Mouse (Mus musculus) Muller cell, postnatal 12 days (primary cell): ENCODE results near the gene Tph1.
"Not testable (repeated sequence)": the region's sequence is repeated elsewhere in the genome, so short reads cannot be mapped to it uniquely, and the experiment has no call there.

Experiments used
- DNase-seq: peaks from one replicate; pipeline ENCODE4 v3.0.0-alpha.2; 2015; ENCODE audit errors: inconsistent ontology term

Gene Tph1

GRCm38 (mm10) chr7:46672160-46672672, at the start of gene Tph1:
Gene Tph1, minus strand, starts transcription at chr7:46672537.
- DNase-seq, result peak; percentile 21

GRCm38 (mm10) chr7:46720460-46720859, 48.1 kb upstream of the Tph1 start:
- DNase-seq, result no peak

DNA sequence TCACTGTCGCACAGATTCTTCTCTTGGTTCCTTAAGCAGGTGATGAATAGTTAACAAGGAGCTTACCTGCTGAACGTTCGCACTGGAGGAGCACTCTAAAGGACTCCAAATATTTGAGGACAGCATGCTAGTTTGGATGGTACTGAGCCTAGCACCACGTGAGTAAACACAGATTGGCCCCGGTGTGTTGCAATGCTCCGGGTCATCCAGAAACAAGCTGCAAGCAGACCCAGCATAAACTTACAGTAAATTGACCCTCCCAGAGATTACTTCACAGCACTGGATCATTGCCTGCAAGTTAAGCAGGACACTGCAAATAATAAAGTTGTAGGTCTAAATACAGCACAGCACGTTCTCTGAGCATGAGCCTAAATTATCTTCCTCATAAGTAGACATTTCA, 47.2 kb upstream of the Tph1 start:
- no peak for DNase-seq

DNA sequence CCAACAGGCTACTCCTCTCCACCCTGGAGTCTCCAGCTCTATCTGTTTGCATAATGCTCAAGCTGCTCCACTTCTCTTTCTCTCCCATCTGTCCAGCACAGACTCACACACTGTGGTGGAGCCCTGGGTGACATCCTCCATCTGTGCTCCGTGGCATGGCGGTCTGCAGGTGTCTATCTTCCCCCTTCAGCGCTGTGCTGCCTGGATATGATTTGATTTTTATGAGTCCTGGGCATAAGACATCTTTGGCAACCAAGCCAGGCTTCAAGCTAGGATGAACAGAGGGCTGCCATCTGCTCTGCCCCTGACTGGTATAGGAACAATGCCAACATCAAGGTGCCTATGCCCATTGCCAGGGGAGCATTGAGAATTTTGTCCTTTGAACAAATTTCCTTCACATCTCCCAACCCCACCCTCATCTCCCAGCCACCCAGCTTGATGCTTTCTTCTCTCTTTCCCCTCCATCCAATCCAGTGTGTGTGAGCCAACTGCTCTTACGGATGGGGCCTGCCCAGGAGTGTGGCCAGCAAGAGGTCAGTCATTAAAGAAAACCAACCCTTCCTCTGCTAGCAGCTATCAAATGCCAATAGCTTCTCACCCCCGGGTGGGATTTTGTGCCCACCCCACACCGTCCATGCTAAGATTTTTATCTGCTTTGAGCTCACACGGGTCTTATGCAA, 46.4 kb upstream of the Tph1 start:
- no peak for DNase-seq

DNA sequence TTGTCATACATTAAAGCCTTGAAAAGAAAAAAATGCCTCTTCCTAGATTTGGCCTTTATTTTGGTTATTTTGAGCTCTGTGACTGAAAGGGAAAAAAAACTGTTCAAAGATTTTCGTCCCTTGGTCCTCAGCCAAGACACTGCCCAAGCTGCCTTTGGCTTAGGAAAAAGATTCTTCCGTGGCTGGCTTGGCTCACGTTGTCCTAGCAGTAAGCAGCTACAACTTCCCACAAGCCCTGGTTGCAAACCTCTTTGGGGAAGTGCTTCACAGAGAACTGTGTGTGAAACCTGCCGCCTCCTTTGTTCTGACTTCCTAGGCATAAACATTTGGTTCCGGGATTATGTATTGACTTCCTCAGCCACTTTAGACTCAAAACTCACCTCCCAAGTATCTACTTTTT, 44.6 kb upstream of the Tph1 start:
- peak; percentile 4 for DNase-seq

GRCm38 (mm10) chr7:46715600-46715999, 43.3 kb upstream of the Tph1 start, which contains the start of gene Saa3:
Gene Saa3, minus strand, starts transcription at chr7:46715700.
- DNase-seq, result no peak

DNA sequence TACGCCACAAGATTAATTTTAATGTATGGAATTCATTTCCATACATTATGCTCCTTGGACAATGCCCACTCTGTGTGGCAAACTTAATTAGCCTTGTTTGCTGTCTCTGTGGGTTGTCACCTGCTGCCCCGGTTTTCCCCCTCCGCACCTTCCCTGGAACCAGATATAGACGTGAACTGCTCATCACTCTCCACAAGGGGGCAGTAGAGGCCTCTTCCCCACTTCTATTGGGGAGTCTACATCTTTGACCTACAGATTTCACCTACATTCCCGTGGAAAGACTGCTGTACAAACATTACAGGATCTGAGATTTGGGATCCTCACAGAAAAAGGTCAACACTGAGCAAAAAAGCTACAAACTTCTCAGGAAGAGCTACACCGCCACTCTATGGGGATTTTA, 42.2 kb upstream of the Tph1 start:
- DNase-seq, result peak; percentile 54

DNA sequence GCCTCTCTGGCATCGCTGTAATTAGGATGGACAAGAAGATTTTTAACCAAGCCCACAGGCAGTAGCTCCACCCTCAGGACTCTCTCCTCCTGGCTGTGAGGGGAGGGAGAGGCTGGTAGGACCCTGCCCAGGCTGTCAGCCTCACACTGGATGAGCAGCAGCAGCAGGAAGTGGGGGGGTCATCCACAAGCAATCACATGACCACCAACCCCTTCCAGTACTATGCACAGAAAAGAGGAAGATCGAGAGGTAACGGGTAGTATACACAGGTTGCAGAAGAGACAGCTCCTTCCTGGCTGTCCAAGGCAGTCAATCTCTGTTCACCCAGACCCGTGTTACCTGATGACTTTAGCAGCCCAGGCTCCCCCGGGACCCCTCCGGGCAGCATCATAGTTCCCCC, 39.9 kb upstream of the Tph1 start:
- DNase-seq, result no peak

- peak; percentile 93 for DNase-seq
These were observed 38.1 kb upstream of the Tph1 start, which contains the start of gene Saal1 for GRCm38 (mm10) chr7:46710390-46710844. Gene Saal1, minus strand, starts transcription at chr7:46710680.

GRCm38 (mm10) chr7:46700521-46701025, 28.2 kb upstream of the Tph1 start:
- no peak for DNase-seq

DNA sequence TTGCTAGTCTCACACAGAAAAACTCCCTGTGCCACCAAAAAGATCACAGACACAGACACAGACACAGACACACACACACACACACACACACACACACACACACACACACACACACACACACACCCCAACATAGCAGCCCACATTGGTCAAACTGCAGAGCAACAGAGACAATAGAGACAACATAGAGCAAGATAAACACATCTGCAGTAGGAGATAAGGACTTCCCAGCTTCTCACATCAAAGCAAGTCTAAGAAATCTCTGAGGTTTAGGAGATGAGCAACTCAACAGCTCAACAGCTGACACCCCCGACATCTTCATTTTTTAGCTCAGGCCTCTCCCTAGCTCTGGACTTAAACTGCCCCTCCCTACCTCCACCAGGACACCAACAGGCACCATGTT, 24.4 kb upstream of the Tph1 start:
- no peak for DNase-seq

DNA sequence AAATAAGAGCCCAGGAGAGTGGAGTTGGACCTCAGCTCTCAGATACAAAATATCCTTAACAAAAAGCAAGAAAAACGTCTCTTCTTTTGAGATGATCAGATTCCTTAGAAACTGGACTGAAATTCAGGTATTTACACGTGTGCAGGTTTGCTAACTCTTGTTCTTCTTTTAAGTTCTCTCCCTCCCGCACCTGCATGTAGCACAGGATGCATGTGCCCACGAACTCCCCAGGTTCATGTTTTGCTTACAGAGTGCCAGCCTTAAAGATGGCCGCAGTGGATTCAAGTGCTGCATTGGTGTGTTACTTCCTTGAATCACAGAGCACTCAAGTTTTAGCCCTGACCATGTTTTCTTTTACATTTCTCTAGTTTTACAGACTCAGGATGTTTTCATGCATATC, 14.5 kb upstream of the Tph1 start:
- no peak for DNase-seq

- no peak for DNase-seq
These were observed 8.4 kb upstream of the Tph1 start for GRCm38 (mm10) chr7:46680732-46681131.

DNA sequence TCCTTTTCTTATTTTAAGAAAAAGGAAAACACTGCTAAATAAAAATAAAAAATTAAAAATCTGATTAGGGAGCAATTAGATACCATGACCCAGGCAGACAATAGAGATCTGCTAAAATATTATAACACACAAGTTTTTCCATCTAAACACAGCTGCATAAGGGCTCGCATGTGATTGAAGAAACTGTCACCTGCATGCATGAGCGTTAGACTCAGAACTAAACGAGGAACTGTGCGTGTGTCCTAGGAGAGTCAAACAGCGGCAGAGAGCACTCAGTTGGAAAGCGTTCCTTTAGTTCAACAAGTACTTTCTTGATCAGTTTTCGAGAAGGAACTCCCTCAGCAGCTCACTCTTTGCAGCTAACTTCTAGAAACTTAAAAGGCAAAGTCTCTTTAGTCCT, 6.7 kb upstream of the Tph1 start:
- not testable (repeated sequence) for DNase-seq

- no peak for DNase-seq
These were observed 6.1 kb upstream of the Tph1 start for GRCm38 (mm10) chr7:46678417-46678816.

DNA sequence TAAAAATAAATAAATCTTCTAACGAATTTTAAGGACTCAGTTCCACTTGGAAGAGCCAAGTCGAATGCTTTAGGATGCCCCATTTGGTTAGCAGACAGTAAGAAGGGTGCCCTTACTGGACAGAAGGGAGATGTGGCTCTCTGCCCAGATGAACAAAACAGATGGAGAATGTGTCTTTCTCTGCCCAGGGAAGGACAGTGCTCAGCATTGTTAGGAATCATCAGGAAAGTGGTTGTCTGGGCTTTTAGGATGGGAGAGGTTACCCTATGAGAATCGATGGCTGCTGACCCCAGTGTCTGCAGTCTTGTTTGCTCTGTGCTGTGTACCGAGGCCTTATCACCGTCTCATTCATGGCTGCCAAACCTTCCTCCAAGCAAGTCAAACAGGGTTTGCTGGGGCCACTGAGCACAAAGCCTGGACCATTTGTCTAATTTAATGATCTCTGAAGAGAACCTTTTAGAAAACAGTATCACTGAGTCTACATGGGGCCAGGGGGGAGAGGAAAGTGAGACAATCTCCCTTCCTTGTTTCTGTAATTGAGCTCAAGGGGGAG, 4.5 kb upstream of the Tph1 start:
- DNase-seq, result peak; percentile 69

GRCm38 (mm10) chr7:46675886-46676285, 3.5 kb upstream of the Tph1 start:
- no peak for DNase-seq

DNA sequence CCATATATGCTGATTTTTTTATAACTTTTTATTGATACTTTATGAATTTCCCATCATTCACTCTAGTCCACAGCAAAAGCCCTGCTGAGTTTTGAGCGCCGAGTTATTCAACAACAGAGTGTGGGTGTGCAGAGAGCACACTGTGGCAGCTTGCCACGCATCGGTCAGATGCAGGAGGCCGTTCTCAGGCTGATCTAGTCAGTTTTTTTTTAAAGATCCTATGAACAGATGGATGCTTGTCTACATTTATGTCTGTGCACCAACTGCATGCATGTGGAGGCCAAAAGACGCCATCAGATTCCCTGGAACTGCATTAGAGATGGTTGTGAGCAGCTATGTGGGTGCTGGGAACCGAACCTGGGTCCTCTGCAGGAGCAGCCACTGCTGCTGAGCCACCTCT, 2.7 kb upstream of the Tph1 start:
- DNase-seq, result no peak

DNA sequence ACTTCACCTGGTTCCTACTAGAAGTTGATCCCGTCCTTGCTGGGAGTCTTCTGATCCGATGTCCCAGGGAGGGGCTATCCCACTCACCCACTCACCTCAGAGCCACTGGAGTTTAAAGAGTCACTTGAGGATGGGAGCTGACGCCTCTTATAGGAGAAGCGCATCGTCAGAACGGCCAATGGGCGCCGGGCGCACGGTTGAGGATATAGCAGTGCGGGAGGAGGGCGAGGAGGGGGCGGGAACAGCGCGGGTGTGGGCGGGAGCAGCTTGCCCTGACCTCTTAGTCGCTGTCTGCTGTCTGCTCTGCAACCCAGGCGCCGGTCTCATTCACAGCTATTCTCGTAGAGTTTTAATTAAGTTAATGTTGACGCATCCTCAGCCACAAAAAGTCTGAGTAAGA, 5.1 kb downstream of the Tph1 start:
- peak; percentile 60 for DNase-seq

DNA sequence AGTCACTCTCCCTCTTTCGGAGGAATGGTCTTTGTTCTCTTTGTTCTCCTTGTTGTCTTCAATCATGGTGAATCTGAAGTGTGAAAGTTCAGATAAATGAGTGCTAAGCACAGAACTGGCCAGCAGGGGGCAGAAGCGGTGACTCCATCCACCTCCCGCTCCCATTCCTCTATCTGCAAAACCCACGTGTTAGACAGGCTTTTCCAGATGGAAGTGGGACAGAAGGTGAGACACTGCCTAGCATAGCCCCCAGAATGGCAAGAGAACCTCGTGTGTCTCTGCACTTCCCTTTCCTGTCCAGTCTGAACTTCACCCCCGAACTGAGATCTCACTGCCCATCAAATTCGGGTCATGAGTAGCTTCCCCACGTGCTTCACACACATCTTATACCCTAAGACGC, 7.1 kb downstream of the Tph1 start:
- no peak for DNase-seq

DNA sequence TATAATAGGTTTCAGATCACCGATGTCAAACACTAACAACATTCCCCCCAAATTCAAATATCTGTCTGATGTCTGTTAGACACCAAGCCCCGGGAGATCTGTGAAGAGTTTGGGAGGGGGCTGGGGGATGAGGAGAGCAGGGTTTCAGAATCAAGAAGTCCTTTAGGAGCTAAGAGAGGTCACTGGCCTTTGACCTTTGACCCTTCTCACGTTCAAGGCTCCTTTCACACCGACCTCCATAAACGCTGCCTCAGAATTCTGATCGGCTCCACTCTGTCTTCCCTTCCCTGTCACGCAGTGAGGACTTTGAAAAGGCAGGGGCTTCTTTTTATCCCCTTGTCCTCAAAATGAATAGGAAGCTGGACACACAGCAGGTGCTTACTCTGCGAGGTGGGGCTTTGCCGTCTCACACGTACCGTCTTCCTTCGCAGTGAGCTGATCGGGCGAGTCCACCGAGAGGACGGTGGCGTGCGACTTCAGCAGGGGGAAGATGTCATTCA, 10.7 kb downstream of the Tph1 start:
- no peak for DNase-seq

DNA sequence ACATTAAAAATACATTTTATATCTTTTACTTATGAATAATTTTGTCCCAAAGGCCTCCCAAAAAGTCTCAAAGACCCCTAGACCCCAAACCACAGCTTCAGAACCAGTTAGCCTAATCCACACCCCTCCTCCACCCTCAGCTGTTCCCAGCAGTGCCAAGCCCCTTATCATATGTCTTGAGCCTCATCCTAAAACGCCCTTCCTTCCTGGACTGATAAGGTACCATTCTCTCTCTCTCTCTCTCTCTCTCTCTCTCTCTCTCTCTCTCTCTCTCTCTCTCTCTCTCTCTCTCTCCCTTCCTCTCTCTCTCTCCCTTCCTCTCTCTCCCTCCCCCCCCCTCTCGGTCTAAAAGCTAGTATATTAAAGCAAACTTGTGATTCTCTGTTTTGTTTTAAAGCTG, 20.1 kb downstream of the Tph1 start:
- DNase-seq, result no peak

GRCm38 (mm10) chr7:46650231-46650630, 22.1 kb downstream of the Tph1 start:
- not testable (repeated sequence) for DNase-seq
